Mouse (Mus musculus): ENCODE measurements at regions not wholly inside any gene's neighbourhood (a gene's known extent, or its start where the extent isn't known, plus 50 kb on each side); places are given as distances from the start of the nearest gene placed in this dataset.

DNA sequence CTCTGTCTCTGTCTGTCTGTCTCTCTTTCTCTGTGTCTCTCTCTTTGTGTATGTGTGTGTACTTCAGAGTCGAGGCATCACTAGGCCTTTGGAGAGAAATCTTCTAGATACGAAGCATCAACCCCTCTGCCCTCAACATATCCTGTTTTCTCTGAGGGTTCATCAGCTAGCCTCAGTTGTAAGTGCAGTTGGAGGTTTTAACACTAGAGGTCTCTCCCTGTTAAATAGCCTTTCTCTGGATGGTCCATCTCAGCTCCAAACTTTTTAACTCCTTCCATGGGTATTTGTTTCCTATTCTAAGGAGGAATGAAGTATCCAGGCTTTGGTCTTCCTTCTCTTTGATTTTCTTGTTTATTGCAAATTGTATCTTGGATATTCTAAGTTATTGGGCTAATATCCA, 147.8 kb upstream of the Defb41 start:
- no peak for DNase-seq (ENCODE audit: extremely low read depth, low read depth)

DNA sequence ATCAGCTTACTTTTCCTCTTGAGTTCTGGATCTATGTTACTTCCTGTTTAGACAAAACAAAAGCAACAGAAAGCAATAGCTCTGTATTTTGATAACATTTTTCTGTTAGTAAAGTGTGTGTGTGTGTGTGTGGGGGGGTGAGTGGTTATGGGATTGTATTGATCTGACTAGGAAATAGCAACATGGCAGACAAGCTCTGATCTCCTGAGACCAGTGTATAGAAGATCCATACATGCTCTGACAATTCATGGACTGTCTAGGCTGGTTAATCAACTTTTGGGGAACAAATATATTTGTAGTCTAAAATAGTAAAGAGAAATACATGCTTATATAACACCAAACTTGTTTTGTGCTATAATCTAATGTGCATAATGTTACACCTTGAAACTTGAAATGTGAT, 124.7 kb upstream of the Defb41 start:
- DNase-seq (ENCODE audit: extremely low read depth, low read depth): no peak

DNA sequence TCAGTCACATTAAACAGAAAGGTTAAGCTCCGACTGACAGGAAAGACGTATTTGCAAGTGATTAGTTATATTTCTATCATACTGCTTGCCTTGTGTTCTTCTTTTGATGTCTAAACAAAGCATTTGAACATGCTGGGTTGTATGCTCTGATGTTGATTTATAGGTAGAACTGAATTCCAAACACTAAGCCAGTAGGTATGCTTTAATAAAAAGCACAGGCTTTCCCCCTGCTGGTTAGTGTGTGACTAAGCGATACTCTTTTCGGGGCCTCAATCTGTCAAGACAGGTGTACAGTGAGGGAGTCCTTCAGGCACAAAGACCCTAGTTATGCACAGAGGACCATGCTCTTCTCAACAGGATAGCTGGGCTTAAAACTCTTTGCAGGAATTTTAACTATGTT, 119.1 kb upstream of the Defb41 start:
- DNase-seq (ENCODE audit: extremely low read depth, low read depth): no peak

DNA sequence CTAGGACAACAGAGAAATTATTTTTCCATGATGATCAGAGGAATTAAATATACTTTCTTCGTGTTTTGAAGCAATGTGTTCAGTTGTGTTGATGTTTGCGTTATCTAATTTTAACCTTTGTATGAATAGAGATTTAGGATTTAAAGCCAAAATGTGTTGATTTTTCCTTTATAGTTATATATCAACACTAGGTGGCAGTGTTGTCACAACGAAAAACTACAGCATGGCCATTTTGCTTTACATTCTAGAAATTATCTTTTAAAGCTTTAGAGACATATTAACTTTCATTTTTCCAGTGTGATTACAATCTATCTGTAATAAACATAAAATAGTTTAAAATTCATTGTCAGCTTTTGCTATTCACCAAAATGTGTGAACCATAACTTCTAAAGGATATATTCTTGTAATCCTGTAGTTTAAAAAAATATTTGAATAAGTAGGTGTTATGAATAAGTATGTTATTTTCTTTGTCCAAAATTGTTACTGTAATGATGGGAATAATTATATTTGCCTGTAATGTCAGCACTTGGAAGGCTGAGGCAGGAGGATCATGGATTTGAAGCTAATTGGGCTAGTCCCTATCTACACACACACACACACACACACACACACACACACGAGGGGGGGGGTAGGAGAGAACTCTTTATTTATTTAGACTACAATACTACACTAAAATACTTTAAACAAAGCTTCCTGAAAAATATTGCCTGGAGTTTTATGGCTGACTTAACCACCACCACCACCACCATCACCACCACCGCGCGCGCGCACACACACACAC, 95.2 kb upstream of the Defb41 start:
- peak; percentile 1 for DNase-seq (ENCODE audit: extremely low read depth, low read depth)

DNA sequence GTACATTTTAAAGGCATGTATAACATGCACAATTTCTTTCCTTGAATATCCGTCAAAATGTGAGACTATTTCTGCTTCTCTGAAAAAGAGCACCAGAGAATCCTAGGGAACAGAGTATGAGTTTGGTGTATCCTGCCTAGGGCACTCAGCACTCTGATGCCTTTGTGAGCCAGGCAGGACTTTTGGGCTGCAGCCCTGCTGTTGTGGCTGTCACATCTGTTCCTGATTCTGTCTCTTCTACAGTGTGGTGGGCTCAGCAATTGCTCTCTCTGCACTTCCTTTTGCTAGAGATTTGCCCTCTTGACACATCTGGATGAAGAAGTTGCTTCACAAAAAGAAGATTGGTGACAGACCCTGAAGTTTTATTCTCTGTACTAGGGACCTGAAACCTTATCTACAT, 73.9 kb upstream of the Defb41 start:
- DNase-seq (ENCODE audit: extremely low read depth, low read depth): no peak
